Mouse (Mus musculus) c-Kit-negative CD71-positive TER-119-positive erythroid progenitor cells, embryonic 14.5 days (primary cell): Measurements from ENCODE around the gene Smg5.
"Not testable (repeated sequence)": the region's sequence is repeated elsewhere in the genome, so short reads cannot be mapped to it uniquely, and the experiment has no call there.

ENCODE experiments used
- DNase-seq: peaks from one replicate; pipeline ENCODE4 v3.0.0-alpha.2; 2013; ENCODE audit warnings: low read depth, low spot score

Gene Smg5

DNA sequence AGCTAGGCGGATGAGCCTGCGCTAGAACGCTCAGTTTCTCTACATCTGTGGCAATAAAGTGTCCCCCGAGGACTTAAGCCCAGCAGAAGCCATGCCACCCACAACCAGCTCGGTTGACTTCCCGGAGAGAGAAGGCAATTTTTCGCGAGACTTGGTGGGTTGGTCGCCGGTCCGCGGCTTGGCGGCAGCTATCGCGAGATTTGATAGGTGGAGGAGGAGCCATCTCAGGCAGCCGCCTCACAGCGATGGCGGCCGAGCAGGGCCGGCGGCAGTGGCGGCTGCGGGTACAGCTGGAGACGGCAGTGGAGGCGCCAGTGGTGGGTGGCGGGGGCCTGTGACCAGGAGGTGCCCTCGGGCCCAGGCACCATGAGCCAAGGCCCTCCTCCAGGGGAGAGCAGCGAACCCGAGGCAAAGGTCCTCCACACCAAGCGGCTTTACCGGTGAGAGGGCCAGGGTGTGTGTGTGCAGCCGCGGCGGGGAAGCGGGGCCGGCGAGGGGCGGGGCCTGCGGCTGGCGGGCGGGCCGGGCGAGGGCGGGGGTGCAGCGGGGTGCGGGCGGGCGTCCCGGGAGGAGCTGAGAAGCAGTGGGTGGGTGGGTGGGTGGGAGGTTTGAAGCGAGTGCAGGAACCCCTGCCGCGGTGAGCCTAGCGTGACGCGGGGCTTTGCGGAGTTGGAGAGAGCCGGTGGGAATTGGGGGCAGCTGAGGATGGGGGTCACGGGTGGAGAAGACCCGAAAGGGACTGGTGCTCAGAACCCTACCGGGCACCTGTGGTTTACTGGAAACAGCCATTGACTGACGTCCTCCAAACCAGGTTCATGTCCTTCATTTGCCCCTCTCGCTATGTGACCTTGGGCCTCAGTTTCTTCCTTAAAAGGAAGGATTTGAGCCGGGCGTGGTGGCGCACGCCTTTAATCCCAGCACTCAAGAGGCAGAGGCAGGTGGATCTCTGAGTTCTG, at the start of gene Smg5, which contains the start of gene Tmem79:
TSS of gene Smg5 (plus strand) at position 203 of the 956 bp plus-strand sequence.
TSS of gene Tmem79 (minus strand) at position 91 of the 956 bp plus-strand sequence.
- peak; percentile 94 for DNase-seq

DNA sequence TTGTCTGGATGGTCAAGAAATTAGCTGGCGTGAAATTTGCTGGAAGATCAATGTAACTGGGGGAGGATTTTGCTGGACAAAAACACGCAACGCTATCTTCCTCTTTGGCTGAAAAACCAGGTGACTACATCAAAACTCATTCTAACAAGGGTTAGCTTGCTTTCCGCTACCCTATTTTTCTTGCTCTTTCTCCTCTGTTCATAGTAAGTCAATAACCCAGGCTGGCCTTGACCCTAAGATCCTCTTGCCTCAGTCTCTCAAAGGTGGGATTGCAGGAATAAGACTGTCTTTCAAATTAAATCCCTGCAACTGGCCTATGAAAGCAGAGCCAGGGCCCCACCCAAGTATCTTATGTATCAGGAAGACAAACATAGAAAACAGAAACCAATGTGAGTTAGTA, 49.0 kb upstream of the Smg5 start, which contains the start of gene Gm38392:
TSS of gene Gm38392 (minus strand) at position 101 of the 400 bp plus-strand sequence.
- DNase-seq: no peak

DNA sequence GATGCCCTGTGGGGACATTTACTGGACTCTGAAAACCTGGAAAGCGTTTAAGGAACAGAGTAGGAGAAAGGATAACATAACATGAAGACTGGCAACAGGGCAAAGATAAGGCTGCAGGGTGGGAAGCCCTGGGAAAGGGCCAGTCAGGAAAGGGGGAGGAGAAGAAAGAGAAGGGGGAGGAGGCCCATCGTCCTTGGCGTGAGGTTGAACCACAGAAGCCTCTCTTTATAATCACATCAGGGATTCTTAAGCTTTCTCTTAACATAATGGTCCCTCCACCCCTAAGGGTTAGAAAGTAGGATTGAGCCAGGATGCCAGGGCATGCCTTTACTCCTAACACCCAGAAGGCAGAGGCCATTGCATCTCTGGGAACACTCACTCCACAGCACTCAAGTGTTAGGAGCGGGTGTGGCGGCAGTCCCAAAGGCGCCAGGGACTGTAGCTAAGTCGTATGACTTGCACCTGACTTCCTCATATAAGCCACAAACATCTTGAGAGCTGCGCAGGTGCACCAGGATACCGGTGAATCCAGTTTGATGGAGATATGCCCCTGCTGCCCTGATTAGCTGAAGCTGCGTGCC, 47.8 kb upstream of the Smg5 start:
- not testable (repeated sequence) for DNase-seq

DNA sequence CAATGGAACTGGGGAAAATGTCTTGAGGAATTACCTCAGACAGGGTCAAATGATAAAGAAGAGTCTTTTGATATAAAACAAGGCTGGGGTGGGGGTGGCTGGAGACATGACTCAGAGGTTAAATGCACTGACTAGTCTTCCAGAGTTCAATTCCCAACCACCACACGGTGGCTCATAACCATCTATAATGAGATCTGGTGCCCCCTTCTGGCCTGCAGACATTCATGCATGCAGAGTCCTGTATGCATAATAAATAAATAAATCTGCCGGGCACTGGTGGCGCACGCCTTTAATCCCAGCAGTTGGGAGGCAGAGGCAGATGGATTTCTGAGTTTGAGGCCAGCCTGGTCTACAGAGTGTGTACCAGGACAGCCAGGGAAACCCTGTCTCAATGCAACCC, 44.1 kb upstream of the Smg5 start:
- no peak for DNase-seq

- DNase-seq: not testable (repeated sequence)
These were observed 40.8 kb upstream of the Smg5 start for GRCm38 (mm10) chr3:88295272-88295671.

- no peak for DNase-seq
These were observed 39.9 kb upstream of the Smg5 start for GRCm38 (mm10) chr3:88296110-88296560.

DNA sequence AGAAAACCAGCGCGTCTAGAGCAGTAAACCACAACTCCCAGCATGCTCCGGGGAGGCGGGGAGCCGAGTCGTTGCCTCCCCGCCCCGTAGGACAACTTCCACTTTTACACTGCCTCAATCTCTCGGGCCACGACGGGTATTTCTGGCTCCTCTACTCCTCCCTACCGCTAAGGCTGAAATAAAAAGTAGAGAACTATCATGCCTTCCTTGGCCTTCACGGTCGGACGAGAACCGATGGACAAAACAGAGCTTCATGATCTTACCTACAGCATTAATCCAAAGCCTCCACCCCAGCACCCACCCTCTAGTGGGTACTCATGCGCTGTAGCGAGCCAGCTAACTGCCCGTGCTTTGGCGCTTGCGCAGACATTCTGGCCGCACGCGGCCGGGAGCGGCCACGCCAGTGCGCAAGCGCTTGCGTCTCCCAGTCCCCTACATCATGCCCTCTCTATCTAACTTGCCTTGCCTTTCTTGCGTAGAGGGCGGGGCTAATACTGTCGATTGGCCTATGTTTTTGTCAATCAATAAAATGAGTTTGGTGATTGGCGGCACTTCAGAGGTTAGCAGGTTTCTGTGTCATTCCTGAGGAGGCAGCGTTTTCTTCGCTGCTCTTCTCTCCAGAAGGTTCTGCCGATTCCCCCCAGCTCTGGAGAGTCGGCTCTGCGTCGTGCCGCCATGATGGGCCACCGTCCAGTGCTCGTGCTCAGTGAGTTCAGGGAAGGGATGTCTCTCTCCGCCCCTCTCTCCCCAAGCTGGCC, 39.3 kb upstream of the Smg5 start, which contains the start of the genes Tsacc and Cct3:
TSS of gene Tsacc (minus strand) at position 439 of the 758 bp plus-strand sequence.
TSS of gene Cct3 (plus strand) at position 556 of the 758 bp plus-strand sequence.
- DNase-seq: peak; percentile 97

GRCm38 (mm10) chr3:88297321-88297851, 38.7 kb upstream of the Smg5 start:
- DNase-seq: peak; percentile 45

- no peak for DNase-seq
These were observed 36.9 kb upstream of the Smg5 start for GRCm38 (mm10) chr3:88299172-88299571.

- no peak for DNase-seq
These were observed 11.1 kb upstream of the Smg5 start, which contains the start of gene Glmp for GRCm38 (mm10) chr3:88324951-88325405. Gene Glmp (plus strand): TSS chr3:88325023.

DNA sequence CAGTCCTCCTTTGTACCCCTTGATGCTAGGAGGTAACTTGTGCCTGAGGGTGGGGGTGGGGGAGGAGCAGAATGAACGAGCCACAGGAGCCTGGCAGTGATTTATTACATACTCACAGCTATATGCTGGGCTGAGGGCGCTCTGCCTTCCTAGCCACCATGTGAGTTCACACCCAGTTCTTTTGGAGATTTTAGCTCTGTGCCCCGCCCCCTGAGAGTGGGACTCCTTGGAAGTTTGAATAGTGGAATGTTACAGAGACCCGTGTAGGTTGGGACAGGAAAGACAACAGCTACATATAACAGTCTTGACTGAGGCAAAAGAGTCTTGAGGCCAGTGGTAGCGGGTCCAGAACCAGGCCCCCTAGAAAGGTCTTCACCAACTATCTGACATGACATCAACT, 7.1 kb upstream of the Smg5 start:
- DNase-seq: no peak

GRCm38 (mm10) chr3:88331282-88331681, 4.8 kb upstream of the Smg5 start:
- peak; percentile 64 for DNase-seq

DNA sequence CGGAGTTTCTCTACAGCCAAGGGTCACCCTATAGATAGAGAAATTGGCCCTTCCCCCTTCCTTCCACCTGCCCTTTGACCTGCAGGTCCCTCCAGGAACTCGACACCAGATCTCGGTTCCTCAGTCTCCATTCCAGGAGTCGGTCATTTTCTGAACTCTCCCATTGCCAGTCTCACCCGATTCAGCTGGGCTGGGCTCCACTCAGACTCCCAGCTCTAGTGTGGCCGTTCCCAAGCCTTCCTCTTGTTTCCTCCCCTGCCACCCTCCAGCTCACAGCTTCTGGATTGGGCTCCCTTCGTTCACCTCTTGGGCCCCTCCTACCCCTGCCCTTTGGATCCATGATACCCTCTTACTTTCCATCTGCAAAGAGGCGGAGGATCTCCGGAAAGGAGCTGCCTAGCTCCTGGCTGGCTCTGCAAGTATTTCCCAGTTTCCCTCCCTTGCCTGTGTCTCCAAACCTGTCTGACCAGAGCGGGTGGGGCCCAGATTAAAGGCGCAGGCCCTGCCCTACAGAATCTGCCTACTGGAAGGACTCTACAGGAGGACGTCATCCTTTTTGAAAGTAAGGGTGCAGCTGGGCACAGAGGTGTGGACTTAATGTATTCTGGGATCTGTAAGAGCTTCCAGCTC, 1.9 kb upstream of the Smg5 start:
- DNase-seq: no peak

DNA sequence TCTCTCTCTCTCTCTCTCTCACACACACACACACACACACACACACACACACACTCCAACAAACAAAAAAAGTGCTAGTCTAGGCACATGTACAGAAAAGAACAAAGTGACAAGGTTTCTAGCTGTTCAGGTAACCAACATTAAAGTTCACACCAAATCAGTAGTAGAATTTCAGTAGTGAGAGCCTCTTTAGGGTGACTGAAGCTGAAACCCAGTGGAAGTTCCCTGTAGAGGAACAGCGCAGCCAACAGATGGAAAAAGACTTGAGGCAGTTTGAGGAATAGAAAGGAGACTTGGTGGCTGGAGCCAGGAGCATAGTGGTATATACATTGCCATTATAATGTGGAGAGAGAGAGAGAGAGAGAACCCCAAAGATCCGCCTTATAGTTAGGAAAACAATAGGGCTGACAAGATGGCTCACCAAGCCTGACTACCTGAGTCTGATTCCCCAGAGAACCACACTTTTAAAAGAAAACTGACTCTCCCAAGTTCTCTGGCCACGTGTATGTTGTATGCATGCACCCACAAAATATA, 1.1 kb upstream of the Smg5 start:
- no peak for DNase-seq

DNA sequence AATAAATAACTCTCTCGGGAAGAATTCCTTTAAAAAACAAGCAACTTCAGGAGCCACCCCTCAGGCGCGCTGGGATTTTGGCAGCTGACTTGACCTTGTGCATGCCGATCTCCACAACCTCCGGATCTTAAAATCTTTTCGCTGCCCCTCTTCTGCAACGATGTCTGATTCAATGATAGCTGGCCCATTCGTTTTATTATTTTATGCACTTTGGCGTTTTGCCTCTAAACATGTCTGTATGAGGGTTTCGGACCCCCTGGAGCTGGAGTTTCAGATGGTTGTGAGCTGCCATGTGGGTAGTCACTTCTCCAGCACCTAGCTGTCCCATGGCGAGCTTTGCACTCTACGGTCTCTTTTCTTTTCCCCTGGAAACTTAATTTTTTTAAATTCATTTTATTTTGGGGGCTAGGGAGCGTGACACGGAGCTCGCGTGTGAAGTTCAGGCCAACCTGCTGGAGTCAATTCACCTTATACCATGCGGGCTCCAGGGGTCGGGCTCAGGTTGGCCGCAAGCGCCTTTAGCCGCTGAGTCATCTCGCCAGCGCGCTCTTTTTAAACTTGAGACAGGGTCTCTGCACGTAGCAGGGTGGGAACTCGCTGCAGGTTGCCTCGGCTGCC, 515 bp upstream of the Smg5 start:
- DNase-seq: no peak

GRCm38 (mm10) chr3:88337367-88338020, 1.4 kb downstream of the Smg5 start:
- peak; percentile 53 for DNase-seq

GRCm38 (mm10) chr3:88338316-88338715, 2.3 kb downstream of the Smg5 start:
- peak; percentile 66 for DNase-seq

GRCm38 (mm10) chr3:88339006-88339405, 2.9 kb downstream of the Smg5 start:
- no peak for DNase-seq

DNA sequence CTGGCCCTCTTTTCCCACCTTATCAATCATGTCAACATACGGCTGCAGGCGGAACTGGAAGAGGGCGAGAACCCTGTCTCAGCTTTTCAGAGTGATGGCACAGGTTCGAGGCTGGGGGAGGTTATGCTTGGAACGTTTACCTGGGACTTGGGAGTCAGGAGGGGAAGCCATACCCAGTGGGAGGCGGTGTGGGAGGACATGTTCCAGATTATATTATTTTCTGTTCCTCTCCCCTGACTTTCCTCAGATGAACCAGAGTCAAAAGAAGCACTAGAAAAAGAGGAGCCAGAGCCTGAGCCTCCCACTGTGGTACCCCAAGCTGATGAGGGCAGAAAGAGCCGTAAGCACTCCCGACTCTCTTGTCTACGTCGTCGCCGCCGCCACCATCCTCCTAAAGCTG, 14.7 kb downstream of the Smg5 start:
- no peak for DNase-seq
